Mouse (Mus musculus): ENCODE data around the gene Olfr215. TPM values are rescaled to one million over a fixed set of nuclear protein-coding genes. Genes with fewer than 3 reads are reported as not detected.
A peak's percentile ranks its signal among the peaks of the same experiment; 100 is the strongest.
"Not testable (repeated sequence)": the region's sequence is repeated elsewhere in the genome, so short reads cannot be mapped to it uniquely, and the experiment has no call there.

Olfr215 gene
- not detected in 2 replicates for total RNA-seq (2015; ENCODE audit: low replicate concordance)
- not detected in 2 replicates for total RNA-seq (2017; ENCODE audit: low replicate concordance)

GRCm38 (mm10) chr6:116584095-116584494 lies at the start of gene Olfr215:
Olfr215 (minus strand) TSS chr6:116584195.
- no peak for ATAC-seq (replicated peaks; ENCODE audit: low FRiP score, poor library complexity, severe bottlenecking)

- no peak for ATAC-seq (replicated peaks; ENCODE audit: low FRiP score, poor library complexity, severe bottlenecking)
Measured at GRCm38 (mm10) chr6:116632129-116632528, 48.1 kb upstream of the Olfr215 start.

DNA sequence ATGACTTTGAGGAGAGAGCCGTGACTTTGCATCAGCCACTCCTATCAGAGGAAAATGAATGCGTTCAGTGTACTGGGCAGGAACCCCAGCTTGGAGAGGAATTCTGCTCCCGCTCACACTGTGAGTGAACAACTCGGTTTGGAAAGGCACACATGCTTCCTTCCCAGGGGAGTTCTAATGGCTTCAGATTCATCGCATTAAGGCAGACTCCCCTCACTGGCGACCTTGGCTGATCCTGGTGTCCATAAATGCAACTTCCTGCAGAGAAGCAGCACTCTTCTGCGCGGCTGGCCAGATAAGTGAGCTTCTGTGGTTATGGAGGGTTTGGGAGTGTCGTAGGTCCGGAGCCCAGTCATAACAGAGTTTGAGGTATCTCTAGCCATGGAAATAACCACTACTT lies 45.8 kb upstream of the Olfr215 start:
- ATAC-seq (replicated peaks; ENCODE audit: low FRiP score, poor library complexity, severe bottlenecking): no peak

DNA sequence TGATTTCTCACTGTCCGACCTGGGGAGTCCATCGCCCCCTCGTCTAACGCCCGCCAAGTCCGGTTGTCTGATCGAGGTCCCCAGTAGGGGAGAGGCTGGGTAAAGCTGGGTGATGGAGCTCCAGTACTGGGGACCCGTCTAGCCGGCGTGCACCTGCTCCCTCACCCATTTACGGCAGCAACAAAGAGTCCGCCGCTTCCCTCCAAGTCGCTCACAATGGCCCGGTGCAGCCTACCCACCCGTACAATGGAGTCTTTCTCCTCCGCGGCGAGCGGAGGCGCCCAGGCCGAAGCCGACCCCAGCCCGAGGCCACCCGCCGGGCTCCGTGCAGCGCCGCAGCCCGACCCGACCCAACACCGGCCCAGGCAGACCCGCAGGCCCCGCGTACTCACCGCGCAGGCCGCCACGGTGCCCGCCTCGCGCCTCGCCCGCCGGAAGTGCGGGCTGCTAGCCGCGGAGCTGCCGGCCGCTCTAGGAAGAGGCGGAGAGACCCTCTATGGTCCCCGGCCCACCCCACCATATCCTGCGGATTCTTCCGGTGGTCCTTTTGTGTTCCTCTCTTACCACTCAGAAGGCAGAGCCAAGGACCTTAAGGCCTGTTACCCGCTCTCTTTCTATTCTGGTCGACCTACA lies 44.7 kb upstream of the Olfr215 start, which contains the start of gene Zfp422:
Gene Zfp422 (minus strand): TSS at position 461 of the 633 bp plus-strand sequence.
- 0 out of 2 replicates have a peak, but pooled peaks have one; percentile 21 for ATAC-seq (replicated peaks; ENCODE audit: low FRiP score, poor library complexity, severe bottlenecking)

DNA sequence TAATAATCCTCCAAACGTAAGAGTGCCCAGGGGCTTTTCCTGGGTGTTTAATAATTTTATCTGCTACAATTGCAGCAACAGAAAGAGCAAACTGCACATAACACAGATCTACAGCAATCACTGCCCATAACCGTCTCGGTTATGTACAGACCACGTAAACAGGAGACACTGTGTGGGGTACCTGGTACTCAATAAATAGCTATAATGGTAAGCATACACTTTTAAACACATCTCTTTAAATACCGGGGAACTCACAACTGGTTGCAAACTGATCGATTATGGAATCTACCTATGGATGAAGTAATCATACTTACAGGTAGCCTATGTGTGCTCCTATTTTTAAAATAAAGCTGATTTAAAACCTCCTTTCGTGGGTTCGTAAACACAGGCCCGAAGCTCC lies 44.1 kb upstream of the Olfr215 start:
- no peak for ATAC-seq (replicated peaks; ENCODE audit: low FRiP score, poor library complexity, severe bottlenecking)

DNA sequence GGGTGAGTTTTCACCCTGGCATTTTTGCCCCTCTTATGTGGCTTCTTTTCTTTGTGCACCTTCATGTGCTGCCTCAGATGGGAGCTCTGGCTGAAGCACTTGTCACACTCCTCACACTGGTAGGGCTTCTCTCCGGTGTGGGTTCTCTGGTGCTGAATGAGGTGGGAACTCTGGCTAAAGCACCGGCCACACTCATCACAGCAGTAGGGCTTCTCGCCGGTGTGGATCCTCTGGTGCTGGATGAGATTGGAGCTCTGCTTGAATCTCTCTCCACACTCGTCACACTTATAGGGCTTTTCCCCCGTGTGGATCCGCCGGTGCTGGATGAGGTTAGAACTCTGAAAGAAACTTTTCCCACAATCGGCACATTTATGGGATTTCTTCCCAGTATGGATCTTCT lies 42.4 kb upstream of the Olfr215 start:
- ATAC-seq (replicated peaks; ENCODE audit: low FRiP score, poor library complexity, severe bottlenecking): not testable (repeated sequence)

- ATAC-seq (replicated peaks; ENCODE audit: low FRiP score, poor library complexity, severe bottlenecking): no peak
Measured at GRCm38 (mm10) chr6:116621318-116622023, 37.5 kb upstream of the Olfr215 start.

GRCm38 (mm10) chr6:116618073-116618472 lies 34.1 kb upstream of the Olfr215 start:
- no peak for ATAC-seq (replicated peaks; ENCODE audit: low FRiP score, poor library complexity, severe bottlenecking)

GRCm38 (mm10) chr6:116615719-116616118 lies 31.7 kb upstream of the Olfr215 start:
- ATAC-seq (replicated peaks; ENCODE audit: low FRiP score, poor library complexity, severe bottlenecking): no peak

GRCm38 (mm10) chr6:116607230-116607629 lies 23.2 kb upstream of the Olfr215 start:
- no peak for ATAC-seq (replicated peaks; ENCODE audit: low FRiP score, poor library complexity, severe bottlenecking)

GRCm38 (mm10) chr6:116600969-116601368 lies 17.0 kb upstream of the Olfr215 start:
- not testable (repeated sequence) for ATAC-seq (replicated peaks; ENCODE audit: low FRiP score, poor library complexity, severe bottlenecking)

GRCm38 (mm10) chr6:116569834-116570233 lies 14.2 kb downstream of the Olfr215 start:
- peak; percentile 46; the same call in 1 of the 2 replicates for ATAC-seq (replicated peaks; ENCODE audit: low FRiP score, poor library complexity, severe bottlenecking)

DNA sequence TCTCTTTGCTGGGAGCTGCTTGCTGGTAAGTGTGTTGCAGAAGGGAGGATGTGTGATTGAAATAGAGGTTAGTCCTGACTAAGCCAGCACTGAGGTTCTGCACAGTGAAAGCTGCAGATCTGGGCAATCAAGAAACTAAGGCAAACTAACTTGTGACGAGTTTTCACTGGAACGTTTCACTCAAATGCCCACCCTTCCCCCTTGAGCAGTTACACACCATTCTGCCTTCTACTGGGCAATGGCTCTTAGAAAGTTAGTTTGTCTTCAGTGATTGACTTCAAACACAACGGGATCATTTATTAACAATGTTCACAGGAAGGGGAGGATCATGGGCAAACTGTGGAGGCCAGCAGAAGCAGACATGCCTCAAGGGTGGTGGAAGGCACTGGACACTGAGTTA lies 29.0 kb downstream of the Olfr215 start:
- no peak for ATAC-seq (replicated peaks; ENCODE audit: low FRiP score, poor library complexity, severe bottlenecking)

- no peak for ATAC-seq (replicated peaks; ENCODE audit: low FRiP score, poor library complexity, severe bottlenecking)
Measured at GRCm38 (mm10) chr6:116553935-116554334, 30.1 kb downstream of the Olfr215 start, which contains the start of gene Olfr214. Olfr214 (plus strand) TSS chr6:116554235.

- ATAC-seq (replicated peaks; ENCODE audit: low FRiP score, poor library complexity, severe bottlenecking): not testable (repeated sequence)
Measured at GRCm38 (mm10) chr6:116550841-116551240, 33.2 kb downstream of the Olfr215 start, which contains the start of gene Gm5580. Gm5580 (plus strand) TSS chr6:116551141.

DNA sequence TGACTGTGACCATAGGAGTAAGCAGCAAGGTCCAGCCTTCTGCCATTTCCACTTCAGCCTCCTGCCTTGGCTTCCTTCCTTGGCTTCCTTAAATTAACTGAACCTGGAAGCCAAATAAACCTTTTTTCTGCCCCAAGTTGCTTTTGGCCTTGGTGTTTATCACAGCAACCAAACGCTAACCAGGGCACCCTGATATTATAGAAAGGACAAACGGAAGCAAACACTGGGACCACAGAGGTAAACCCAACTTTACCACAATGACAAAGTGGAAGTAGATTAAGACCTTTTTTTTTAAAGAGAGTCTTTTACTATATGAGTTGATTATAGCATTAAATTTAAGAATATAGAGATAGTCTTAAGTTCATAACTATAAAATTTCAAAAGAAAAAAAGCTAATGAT lies 41.5 kb downstream of the Olfr215 start:
- ATAC-seq (replicated peaks; ENCODE audit: low FRiP score, poor library complexity, severe bottlenecking): no peak

DNA sequence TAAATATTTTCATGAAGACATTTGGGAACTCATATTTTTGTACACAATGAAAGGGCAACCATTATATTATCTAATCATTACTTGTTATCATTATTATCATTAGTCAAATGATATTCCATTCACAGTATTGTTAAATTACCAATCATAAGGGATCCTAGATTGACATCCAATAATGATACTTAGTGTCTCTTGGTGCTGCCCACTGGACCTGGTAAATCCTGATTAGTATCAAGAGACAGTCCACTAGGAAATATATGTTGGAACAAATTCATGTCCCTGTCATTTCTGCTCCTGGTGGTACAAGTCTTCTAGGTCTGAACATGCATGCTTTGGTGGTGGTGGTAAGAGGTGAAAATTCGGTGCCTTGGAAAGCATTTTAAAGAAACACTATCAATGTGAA lies 45.8 kb downstream of the Olfr215 start, which contains the start of gene Olfr213:
Gene Olfr213 (plus strand): TSS at position 301 of the 400 bp plus-strand sequence.
- no peak for ATAC-seq (replicated peaks; ENCODE audit: low FRiP score, poor library complexity, severe bottlenecking)

Measured in erythroid progenitor cell, adult 5-6 weeks (primary cell).